Mouse (Mus musculus) right cerebral cortex, adult 18-20 months (tissue): ENCODE results near the gene Fam83g.

Experiments
- DNase-seq: peaks from one replicate; pipeline ENCODE4 v3.0.0; 2022; ENCODE audit warnings: mixed read lengths

Gene Fam83g

DNA sequence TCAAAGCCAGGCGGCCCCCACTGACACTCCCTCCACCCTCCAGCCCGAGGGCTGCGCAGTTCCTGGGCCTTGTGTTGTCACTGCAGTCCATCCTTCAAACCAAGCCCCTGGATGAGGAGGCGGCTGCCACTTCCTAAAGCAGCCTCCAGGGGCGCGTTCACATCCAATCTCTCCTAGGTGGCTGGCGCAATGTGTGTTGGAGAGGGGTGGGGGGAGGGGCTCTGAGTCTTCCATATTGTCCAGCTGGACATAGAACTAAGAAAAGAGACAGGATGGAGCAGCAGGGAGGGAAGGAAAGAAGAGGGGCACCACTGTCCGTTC lies 9.1 kb upstream of the Fam83g start:
- no peak for DNase-seq

- no peak for DNase-seq
Observed at GRCm38 (mm10) chr11:61675332-61675731, 8.6 kb upstream of the Fam83g start.

DNA sequence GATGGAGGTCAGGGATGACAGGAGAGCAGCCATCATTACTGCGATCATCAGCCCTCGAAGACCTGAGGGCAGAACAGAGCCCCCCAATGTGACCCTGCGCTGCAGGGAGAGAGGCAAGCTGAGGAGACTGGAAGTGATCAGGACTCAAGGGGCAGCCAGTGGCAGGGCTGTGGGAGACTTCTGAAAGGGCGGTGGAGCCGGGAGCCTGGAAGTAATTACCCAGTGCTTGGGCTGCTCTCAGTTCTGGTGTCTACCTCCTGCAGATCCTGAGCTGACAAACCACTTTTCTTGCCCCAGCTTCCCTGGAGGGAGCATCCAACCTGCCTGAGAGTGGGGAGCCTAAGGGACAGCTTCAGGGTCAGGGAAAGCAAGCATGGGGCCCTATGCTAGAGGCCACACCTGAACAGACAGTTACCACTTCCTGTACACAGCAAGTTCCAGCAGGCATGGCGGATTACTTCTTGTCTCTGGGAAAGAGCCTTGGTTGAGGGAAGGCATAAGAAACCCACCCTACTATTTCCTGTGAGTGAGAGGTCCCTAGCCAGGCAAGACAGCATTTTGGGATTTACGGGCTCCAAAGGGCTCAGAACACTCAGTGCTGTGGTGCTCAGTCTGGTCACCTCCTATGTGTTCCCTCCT lies 7.6 kb upstream of the Fam83g start:
- no peak for DNase-seq

GRCm38 (mm10) chr11:61677709-61678108 lies 6.2 kb upstream of the Fam83g start:
- DNase-seq: no peak

- no peak for DNase-seq
Observed at GRCm38 (mm10) chr11:61679091-61679866, 4.6 kb upstream of the Fam83g start.

- DNase-seq: no peak
Observed at GRCm38 (mm10) chr11:61685119-61685725, 1.3 kb downstream of the Fam83g start.

- no peak for DNase-seq
Observed at GRCm38 (mm10) chr11:61686141-61686540, 2.2 kb downstream of the Fam83g start.

DNA sequence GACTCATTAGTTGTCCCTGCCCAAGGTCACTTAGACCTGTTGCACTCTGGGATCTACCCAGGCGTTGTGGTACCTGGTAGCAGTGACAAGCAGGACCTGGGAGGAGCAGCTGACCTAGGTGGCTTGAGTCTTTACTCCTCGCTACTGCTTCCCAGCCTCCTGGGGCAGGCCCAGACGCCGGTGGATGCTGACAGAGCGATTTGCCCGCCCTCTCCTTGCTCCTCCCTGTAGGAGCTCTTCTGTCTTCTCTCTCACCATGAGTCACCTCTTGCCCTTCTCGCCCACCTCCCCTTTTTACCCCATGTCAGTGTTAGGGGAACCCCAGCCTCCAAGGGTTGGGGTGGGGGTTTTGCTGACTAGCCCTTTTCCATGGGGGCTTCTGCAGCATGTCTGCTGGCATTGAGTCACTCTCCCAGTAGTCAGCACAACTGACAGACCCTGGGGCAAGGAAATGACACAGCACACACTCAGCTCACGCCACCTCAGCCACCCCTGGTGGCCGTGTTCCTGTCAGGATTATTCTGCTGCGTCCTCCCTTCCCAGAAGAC lies 3.1 kb downstream of the Fam83g start:
- no peak for DNase-seq

DNA sequence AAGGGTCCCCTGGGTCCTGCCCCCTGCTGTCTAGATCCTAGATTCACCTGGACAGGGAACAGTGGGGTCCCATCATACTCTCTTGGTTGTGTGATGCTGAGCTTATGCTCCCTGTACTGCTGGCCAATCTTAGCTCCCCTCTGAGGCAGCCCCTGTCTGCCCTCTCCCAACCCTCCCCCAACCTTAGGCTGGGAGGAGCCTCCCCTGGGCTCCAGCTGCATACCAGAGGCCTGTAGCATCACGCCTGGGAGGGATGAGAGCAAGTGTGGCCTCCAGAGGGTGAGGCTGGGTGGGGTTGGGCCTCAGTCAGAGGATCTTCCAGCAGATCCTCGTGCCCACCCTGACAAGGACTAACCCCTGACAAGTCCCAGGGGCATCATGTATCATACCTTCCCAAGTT lies 3.7 kb downstream of the Fam83g start:
- no peak for DNase-seq

DNA sequence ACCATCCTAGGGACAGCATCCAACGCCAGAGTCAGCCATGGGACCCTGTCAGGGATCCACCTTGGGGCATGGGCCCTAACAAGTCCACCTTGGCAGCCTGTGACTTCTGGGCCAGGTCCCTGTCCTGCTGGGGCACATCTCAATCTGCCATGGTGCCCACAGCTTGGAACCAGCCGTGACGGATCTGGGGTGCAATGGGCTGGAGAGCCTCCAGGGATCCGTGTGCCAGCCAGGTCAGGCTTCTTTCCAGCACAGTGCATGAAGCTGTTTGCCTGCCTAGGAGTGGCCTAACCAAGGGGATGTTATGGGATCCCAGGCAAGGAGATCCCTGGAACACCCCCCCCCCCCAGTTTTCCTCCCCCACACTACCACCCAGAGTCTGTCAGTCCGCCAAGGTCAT lies 9.1 kb downstream of the Fam83g start:
- DNase-seq: no peak

DNA sequence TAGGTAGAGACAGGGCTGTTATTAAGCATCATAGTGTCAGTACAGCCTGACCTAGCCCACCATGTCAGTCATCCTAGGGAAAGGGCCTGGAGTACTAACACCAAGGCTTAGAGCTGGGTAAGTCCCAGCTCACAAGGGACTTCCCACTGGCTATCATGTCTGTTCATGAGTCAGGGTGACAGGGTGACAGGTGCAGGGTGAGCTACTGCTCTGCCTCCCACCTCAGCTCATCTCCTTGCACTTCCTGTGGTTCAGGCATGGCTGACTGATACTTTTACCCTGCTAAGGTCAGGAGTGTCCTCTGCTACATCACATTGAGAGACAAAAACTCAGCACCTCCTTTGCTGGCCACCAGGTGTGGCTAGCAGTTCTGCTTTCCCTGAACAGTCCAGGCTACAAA lies 15.0 kb downstream of the Fam83g start:
- DNase-seq: no peak

DNA sequence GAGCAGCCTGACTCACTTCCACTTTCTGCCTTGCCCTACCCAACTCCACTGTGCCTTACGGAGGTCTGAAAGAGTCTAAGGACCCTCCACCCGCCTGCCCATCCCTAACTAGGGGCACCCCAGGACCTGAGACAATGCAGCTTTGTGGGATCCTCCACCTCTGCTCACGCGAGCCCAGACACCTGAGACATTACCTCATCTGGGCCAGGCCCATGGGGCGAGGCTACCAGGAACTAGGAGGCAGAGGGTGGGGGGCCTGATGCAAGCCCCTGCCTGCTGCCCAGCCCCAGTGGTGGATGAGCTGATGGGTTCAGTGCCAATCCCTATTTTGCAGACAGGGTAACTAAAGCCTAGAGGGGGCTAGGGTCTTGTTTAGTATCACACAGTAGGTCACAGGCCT lies 15.6 kb downstream of the Fam83g start:
- no peak for DNase-seq

GRCm38 (mm10) chr11:61699933-61700332 lies 16.0 kb downstream of the Fam83g start:
- no peak for DNase-seq

DNA sequence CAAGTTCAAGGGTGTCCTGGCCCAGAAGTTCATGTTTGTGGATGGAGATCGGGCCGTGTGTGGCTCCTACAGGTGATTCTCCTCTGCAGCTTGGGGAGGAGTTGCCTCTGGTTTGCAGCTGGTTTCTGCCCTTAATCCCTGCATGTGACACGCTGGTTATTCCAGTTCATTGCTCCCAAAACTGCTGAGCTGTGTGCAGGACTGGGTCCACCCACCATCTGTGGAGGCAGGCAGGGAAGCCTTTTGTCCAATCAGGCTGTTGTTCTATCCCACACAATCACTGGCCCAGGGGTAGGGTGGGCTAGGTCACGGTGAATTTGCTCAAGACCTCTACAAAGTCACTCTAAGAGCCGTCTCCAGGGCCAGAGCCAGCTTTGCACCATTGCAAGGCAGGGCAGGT lies 17.8 kb downstream of the Fam83g start:
- no peak for DNase-seq

GRCm38 (mm10) chr11:61702494-61702893 lies 18.6 kb downstream of the Fam83g start:
- no peak for DNase-seq

DNA sequence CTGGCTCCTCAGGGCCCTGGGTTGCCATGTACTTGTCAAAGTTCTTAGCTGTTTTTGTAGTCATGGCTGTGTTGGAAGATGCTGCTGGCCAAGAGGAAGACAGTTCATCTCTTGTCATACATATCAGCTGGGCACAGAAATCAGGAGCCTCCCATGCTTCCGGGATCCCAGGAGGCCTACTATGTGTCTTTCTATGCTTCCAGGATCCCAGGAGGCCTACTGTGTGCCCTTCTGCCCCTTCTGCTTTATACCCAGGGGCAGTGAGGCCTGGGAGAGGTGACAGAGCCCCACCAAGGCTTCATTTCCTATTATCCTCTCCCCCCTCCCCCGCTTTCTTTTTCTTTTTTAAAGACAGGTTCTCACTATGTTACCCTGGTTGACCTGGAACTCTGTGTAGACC lies 21.7 kb downstream of the Fam83g start:
- DNase-seq: no peak

DNA sequence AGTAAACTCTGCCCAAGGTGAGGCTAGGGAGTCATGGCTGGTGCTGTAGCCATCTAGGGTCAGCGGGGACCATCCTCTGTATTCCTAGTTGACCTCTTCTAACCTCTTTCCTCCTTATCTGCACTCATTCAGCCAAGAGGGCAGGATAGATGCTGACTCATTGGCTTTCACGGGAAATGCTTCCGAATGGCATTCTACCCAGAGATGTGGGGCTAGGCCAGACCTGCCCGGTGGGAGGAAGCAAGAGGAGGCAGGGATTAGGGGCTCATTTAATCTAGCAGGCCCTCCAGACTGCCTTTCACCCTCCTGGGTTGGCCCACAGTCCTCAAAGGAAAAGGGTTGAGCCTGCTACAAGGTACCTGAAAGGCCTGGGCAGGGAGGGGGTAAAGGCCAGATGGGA lies 22.3 kb downstream of the Fam83g start:
- no peak for DNase-seq

DNA sequence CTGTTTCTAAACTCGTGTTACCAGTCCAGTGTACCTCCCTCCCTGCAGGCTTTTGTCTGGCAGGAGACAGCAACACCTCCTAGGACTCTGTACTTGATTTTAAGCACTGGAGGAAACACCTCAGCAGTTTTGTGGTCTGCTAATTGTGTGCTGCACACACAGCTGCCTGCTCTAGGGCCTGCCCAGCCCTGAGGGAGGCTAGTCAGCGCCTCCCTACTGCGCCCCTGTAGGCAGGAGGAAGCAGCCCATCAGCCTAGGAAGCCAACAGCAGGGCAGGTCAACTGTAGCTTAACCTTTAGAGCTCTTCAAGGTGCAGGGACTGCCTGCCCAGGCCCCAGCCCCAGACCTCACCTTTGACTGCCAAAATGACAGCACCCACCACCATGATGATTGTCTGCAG lies 25.0 kb downstream of the Fam83g start:
- DNase-seq: no peak

DNA sequence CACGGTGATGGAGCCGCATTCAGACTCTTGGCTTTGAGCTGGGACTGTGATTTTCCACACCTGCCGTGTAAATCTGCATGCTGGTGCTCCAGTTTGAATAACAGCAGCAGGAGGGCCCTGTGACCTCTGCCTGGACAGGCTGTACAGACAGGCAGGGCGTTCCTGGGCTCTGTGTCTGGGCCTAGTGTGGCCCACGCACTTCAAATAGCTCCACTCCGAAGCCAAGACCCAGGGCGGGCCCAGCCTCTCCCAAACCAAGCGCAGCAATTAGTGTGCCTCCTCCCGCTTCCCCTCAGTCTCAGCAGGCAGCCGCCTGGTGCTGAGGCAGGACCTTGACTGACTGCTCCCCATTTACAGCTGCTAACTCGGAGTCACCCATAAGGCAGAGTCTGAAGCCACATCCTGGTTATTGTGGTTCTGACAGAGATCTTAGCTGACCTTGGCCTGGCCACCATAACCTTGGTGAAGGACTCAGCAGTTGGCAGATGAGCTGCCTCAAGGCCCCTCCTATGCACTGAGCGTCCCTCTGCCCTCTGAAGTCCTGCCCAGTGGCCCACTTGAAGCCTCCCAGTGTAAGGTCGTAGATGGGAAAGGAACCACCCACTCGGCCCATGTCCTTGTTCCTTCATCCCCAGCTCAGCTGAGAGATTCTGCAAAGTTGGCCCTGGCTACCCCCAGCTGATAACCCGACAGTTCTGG lies 29.4 kb downstream of the Fam83g start:
- DNase-seq: no peak

GRCm38 (mm10) chr11:61714346-61715117 lies 30.6 kb downstream of the Fam83g start:
- peak; percentile 75 for DNase-seq

DNA sequence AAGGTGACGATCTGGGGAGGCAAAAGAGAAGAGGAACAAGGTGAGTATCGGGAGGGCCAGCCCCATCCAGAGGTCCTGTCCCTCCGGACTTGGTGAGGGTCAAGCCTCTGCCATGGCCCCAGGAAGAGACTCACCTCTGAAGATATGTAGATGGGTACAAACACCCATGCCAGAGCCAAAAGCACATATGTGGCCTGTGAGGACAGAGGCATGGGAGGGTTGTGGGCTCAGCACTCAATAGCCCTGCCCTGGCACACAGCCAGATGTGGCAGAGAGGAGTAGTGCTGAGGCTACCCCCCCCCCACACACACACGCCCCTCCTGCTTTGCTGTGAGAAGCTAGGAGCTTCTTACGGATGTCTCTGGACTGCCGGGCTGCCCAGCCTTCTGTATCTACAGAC lies 31.2 kb downstream of the Fam83g start:
- DNase-seq: no peak

- DNase-seq: no peak
Observed at GRCm38 (mm10) chr11:61717990-61718389, 34.1 kb downstream of the Fam83g start.

GRCm38 (mm10) chr11:61719387-61719786 lies 35.5 kb downstream of the Fam83g start:
- no peak for DNase-seq
